Mouse (Mus musculus) midbrain, postnatal 0 days (tissue): Measurements from ENCODE around the gene Ptpn14. TPM values are rescaled to one million over a fixed set of nuclear protein-coding genes. Genes with fewer than 3 reads are reported as not detected.

ENCODE experiments used
- ATAC-seq: fragments of 200-750 bp; cut with Nextera tagmentation; 2 replicates; pipeline ENCODE4 v1.8.0; 2017; ENCODE audit warnings: moderate number of reproducible peaks, mild to moderate bottlenecking, moderate TSS enrichment, moderate library complexity; ENCODE audit not compliant: low FRiP score
- DNase-seq: peaks from one replicate; pipeline ENCODE4 v3.0.0-alpha.2; 2015; ENCODE audit warnings: low spot score
- H3K27ac ChIP-seq: fragments of 300-500 bp; sonication (generic); 2 replicates; pipeline ENCODE4 v1.5.1; 2014; ENCODE audit warnings: low read depth, mild to moderate bottlenecking, low read length, mixed read lengths
- H3K27me3 ChIP-seq: fragments of 300-500 bp; sonication (generic); 2 replicates; pipeline ENCODE4 v1.6.1; 2014; ENCODE audit warnings: low read length, control low read depth, mixed read lengths; ENCODE audit not compliant: insufficient read depth
- H3K36me3 ChIP-seq: fragments of 300-500 bp; sonication (generic); 2 replicates; pipeline ENCODE4 v1.6.1; 2014; ENCODE audit warnings: low read length, control low read depth, mixed read lengths; ENCODE audit not compliant: insufficient read depth
- H3K4me1 ChIP-seq: fragments of 300-500 bp; sonication (generic); 2 replicates; pipeline ENCODE4 v1.6.1; 2014; ENCODE audit warnings: mild to moderate bottlenecking, control low read depth, antibody characterized with exemption, low read length, mixed read lengths; ENCODE audit not compliant: insufficient read depth
- H3K4me2 ChIP-seq: fragments of 300-500 bp; sonication (generic); 2 replicates; pipeline ENCODE4 v1.6.1; 2014; ENCODE audit warnings: low read depth, mild to moderate bottlenecking, low read length, mixed read lengths; ENCODE audit not compliant: poor library complexity, severe bottlenecking
- H3K4me3 ChIP-seq: fragments of 300-500 bp; sonication (generic); 2 replicates; pipeline ENCODE4 v1.5.1; 2014; ENCODE audit warnings: low read depth, mild to moderate bottlenecking, low read length, moderate library complexity
- H3K9ac ChIP-seq: fragments of 300-500 bp; sonication (generic); replicated peaks from 2 replicates; pipeline ENCODE4 v1.6.1; 2014; ENCODE audit warnings: mild to moderate bottlenecking, low read length, moderate library complexity, mixed read lengths; ENCODE audit not compliant: poor library complexity, severe bottlenecking
- H3K9me3 ChIP-seq: fragments of 300-500 bp; sonication (generic); 2 replicates; pipeline ENCODE4 v1.6.1; 2016; ENCODE audit warnings: low read length, control low read depth
- CTCF ChIP-seq: IDR thresholded peaks from 2 replicates; pipeline ENCODE4 v1.5.1; 2016; ENCODE audit warnings: antibody characterized with exemption, mild to moderate bottlenecking
- WGBS: fragments of 180-500 bp; shearing (Covaris S2); extraction: QIAGEN DNeasy Blood & Tissue Kit; methylation state at CpG from one replicate; pipeline ENCODE4 v1.1.7; 2014; 5-methylcytosine and 5-hydroxymethylcytosine counted together
- polyA plus RNA-seq: library from polyadenylated mRNA; unstranded; fragments of >200 nt; fragmentation: Nextera tagmentation; extraction: Ambion mirVana; gene quantifications from 2 replicates; pipeline ENCODE4 v1.2.1, GENCODE M21; 2015
- total RNA-seq: library from RNA; depleted of rRNA; stranded (reverse); fragments of >200 nt; gene quantifications from 2 replicates; pipeline ENCODE4 v1.2.3, GENCODE M21; 2014

Ptpn14 gene
- total and polyA plus RNA-seq, 2 experiments from 2014 or later, result 1.1 to 6.5 TPM

- Histone ChIP-seq H3K4me3 (no peak overlapping the region), H3K9me3 (no peaks in the 10 kb centered on the region), H3K4me1 (no peaks in the 10 kb centered on the region), H3K9ac (no peak overlapping the region), H3K4me2 (no peak overlapping the region), H3K27me3 (no peaks in the 10 kb centered on the region), H3K36me3 (no peaks in the 10 kb centered on the region), H3K27ac (no peak overlapping the region)
- DNase-seq (no peak), ATAC-seq (no peak)
- no peak for TF ChIP-seq CTCF
- 81% methylated on average over 6 of the region's 6 CpGs for WGBS
Measured at GRCm38 (mm10) chr1:189700186-189700585, 27.9 kb upstream of the Ptpn14 start.

DNA sequence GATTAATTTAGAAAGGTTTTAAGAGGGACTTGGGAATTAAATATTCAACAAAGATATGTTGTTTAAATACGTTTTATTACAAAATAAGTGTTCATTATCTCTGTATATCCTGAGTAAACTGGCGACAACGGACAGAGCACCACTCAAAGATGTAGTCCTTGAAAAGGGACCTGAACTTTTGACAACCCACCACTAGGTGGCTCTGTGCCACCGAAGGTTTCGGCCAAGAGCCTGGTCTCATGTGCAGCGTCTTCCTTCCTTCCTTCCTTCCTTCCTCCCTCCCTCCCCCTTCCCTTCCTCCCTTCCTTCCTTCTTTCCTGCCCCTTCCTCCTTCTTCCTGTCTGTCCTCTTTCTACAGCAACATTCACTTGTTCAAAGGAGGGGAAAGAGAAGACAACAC, 27.1 kb upstream of the Ptpn14 start:
- Histone ChIP-seq H3K27ac (no peak overlapping the region), H3K36me3 (no peaks in the 10 kb centered on the region), H3K4me2 (peak overlapping the region; percentile 22; the same call in 1 of the 2 replicates), H3K4me1 (no peaks in the 10 kb centered on the region), H3K9me3 (no peaks in the 10 kb centered on the region), H3K4me3 (no peak overlapping the region), H3K9ac (no peak overlapping the region), H3K27me3 (no peaks in the 10 kb centered on the region)
- DNase-seq (peak; percentile 86), ATAC-seq (no peak)
- peak; percentile 85 for TF ChIP-seq CTCF
- under 1% methylated on average over 6 of the region's 6 CpGs for WGBS

GRCm38 (mm10) chr1:189703156-189703555, 24.9 kb upstream of the Ptpn14 start:
- H3K9ac ChIP-seq, result no peak overlapping the region
- no peaks in the 10 kb centered on the region for H3K36me3 ChIP-seq
- WGBS, result 48% methylated on average over 7 of the region's 7 CpGs
- no peak overlapping the region for H3K27ac ChIP-seq
- DNase-seq (peak; percentile 27), ATAC-seq (no peak)
- H3K4me1 ChIP-seq, result no peaks in the 10 kb centered on the region
- no peaks in the 10 kb centered on the region for H3K9me3 ChIP-seq
- no peaks in the 10 kb centered on the region for H3K27me3 ChIP-seq
- no peak overlapping the region for H3K4me3 ChIP-seq
- H3K4me2 ChIP-seq, result no peak overlapping the region
- TF ChIP-seq CTCF, result peak; percentile 65

DNA sequence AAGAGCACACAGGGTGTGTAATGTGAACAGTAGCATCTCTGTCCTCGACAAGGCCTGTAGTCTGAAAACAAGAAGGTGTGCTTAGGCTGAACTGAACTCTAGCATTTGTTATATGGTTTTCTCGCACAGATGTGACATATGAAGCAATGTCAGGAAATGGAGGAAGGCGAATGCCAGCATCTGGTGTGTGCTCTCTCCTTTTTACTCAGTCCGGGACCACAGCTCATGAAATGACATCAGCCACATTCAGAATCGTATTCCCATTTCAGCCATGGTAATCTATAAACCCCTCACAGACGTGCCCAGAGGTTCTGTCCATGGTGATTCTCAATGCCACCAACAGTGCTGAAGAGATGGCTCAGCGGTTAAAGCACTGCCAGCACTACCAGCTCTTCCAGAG, 24.5 kb upstream of the Ptpn14 start:
- no peaks in the 10 kb centered on the region for H3K27me3 ChIP-seq
- WGBS, result 77% methylated on average over 7 of the region's 7 CpGs
- H3K4me3 ChIP-seq, result no peak overlapping the region
- H3K27ac ChIP-seq, result no peak overlapping the region
- ATAC-seq (no peak), DNase-seq (no peak)
- TF ChIP-seq CTCF, result no peak
- H3K9ac ChIP-seq, result no peak overlapping the region
- H3K4me1 ChIP-seq, result no peaks in the 10 kb centered on the region
- no peak overlapping the region for H3K4me2 ChIP-seq
- no peaks in the 10 kb centered on the region for H3K9me3 ChIP-seq
- no peaks in the 10 kb centered on the region for H3K36me3 ChIP-seq

DNA sequence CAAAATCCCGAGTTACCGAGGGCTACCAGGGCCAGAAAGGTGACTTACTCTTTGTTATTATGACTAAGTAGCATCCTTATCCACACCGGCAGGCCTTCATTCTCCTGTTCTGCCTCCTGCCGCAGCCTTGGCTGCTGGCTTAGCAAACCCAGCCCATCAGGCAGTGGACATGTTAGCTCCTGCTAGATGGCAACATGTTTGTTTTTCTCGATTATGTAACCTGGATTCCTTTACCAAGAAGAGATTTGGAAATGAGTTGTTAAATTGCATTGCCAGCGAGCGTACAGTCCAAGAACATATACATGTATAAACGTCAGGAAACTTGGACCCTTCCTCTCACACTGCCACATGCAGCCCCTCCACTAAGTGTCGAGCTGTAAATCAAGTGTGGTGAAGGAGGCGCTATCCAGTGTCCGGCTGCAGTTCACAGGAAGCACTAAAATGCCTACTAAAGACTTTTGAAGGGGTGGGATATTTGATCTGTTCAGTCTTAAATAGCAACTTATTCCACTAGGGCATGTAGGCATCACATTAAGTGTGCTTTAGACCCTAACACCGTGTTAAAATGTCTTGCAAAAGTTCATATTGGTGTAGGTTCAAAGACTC, 21.9 kb upstream of the Ptpn14 start:
- no peak for TF ChIP-seq CTCF
- Histone ChIP-seq H3K9ac (no peak overlapping the region), H3K27me3 (no peaks in the 10 kb centered on the region), H3K4me1 (no peaks in the 10 kb centered on the region), H3K9me3 (no peaks in the 10 kb centered on the region), H3K27ac (no peak overlapping the region), H3K36me3 (no peaks in the 10 kb centered on the region), H3K4me2 (no peak overlapping the region), H3K4me3 (no peak overlapping the region)
- ATAC-seq (no peak), DNase-seq (no peak)
- 87% methylated on average over 12 of the region's 12 CpGs for WGBS

- no peaks in the 10 kb centered on the region for H3K27me3 ChIP-seq
- no peak for DNase-seq
Measured at GRCm38 (mm10) chr1:189707014-189707413, 21.1 kb upstream of the Ptpn14 start.

More at GRCm38 (mm10) chr1:189707014-189707413, 21.1 kb upstream of the Ptpn14 start:
- ATAC-seq, result no peak
- Histone ChIP-seq H3K36me3 (no peaks in the 10 kb centered on the region), H3K9me3 (no peaks in the 10 kb centered on the region), H3K4me3 (no peak overlapping the region), H3K4me1 (no peaks in the 10 kb centered on the region), H3K9ac (no peak overlapping the region), H3K4me2 (no peak overlapping the region), H3K27ac (no peak overlapping the region)
- no peak for TF ChIP-seq CTCF
